Mouse (Mus musculus): ENCODE data around the gene Vps45. TPM values are rescaled to one million over a fixed set of nuclear protein-coding genes. Genes with fewer than 3 reads are reported as not detected.

The Vps45 gene
- polyA plus RNA-seq, 1 experiment, result 4.1 TPM

- H3K4me3 ChIP-seq (ENCODE audit: control insufficient read depth, low read depth, low read length), result no peak overlapping the region
- TF ChIP-seq POLR2A (IDR thresholded peaks at IDR 0.05; ENCODE audit: control insufficient read depth, low read depth, low read length), result no peak
- TF ChIP-seq CTCF (IDR thresholded peaks at IDR 0.05; ENCODE audit: control insufficient read depth, insufficient read depth, insufficient replicate concordance, low read depth, low read length), result no peak
- H3K27me3 ChIP-seq (ENCODE audit: control insufficient read depth, insufficient read depth, low read length), result no peaks in the 10 kb centered on the region
- no peaks in the 10 kb centered on the region for H3K4me1 ChIP-seq (ENCODE audit: control insufficient read depth, insufficient read depth, low read length)
- no peak overlapping the region for H3K27ac ChIP-seq (ENCODE audit: control insufficient read depth, insufficient read depth, low read depth, low read length)
- no peaks in the 10 kb centered on the region; the same call in 1 of the 2 replicates for H3K36me3 ChIP-seq (ENCODE audit: control insufficient read depth, insufficient read depth, low read length)
Observed at GRCm38 (mm10) chr3:96029766-96030165, 28.5 kb downstream of the Vps45 start.

- no peak overlapping the region for H3K4me3 ChIP-seq (ENCODE audit: control insufficient read depth, low read depth, low read length)
- TF ChIP-seq POLR2A (IDR thresholded peaks at IDR 0.05; ENCODE audit: control insufficient read depth, low read depth, low read length), result no peak
- TF ChIP-seq CTCF (IDR thresholded peaks at IDR 0.05; ENCODE audit: control insufficient read depth, insufficient read depth, insufficient replicate concordance, low read depth, low read length), result no peak
- H3K4me1 ChIP-seq (ENCODE audit: control insufficient read depth, insufficient read depth, low read length), result no peaks in the 10 kb centered on the region
- H3K27ac ChIP-seq (ENCODE audit: control insufficient read depth, insufficient read depth, low read depth, low read length), result no peak overlapping the region
- no peaks in the 10 kb centered on the region for H3K27me3 ChIP-seq (ENCODE audit: control insufficient read depth, insufficient read depth, low read length)
- H3K36me3 ChIP-seq (ENCODE audit: control insufficient read depth, insufficient read depth, low read length), result no peaks in the 10 kb centered on the region; the same call in 1 of the 2 replicates
Observed at GRCm38 (mm10) chr3:96029336-96029735, 28.9 kb downstream of the Vps45 start.

GRCm38 (mm10) chr3:96027875-96028274 lies 30.4 kb downstream of the Vps45 start:
- no peaks in the 10 kb centered on the region for H3K27me3 ChIP-seq (ENCODE audit: control insufficient read depth, insufficient read depth, low read length)
- H3K4me3 ChIP-seq (ENCODE audit: control insufficient read depth, low read depth, low read length), result no peak overlapping the region
- H3K4me1 ChIP-seq (ENCODE audit: control insufficient read depth, insufficient read depth, low read length), result no peaks in the 10 kb centered on the region
- H3K36me3 ChIP-seq (ENCODE audit: control insufficient read depth, insufficient read depth, low read length), result no peaks in the 10 kb centered on the region; the same call in 1 of the 2 replicates
- H3K27ac ChIP-seq (ENCODE audit: control insufficient read depth, insufficient read depth, low read depth, low read length), result no peak overlapping the region
- TF ChIP-seq CTCF (IDR thresholded peaks at IDR 0.05; ENCODE audit: control insufficient read depth, insufficient read depth, insufficient replicate concordance, low read depth, low read length) (no peak), POLR2A (IDR thresholded peaks at IDR 0.05; ENCODE audit: control insufficient read depth, low read depth, low read length) (no peak)

DNA sequence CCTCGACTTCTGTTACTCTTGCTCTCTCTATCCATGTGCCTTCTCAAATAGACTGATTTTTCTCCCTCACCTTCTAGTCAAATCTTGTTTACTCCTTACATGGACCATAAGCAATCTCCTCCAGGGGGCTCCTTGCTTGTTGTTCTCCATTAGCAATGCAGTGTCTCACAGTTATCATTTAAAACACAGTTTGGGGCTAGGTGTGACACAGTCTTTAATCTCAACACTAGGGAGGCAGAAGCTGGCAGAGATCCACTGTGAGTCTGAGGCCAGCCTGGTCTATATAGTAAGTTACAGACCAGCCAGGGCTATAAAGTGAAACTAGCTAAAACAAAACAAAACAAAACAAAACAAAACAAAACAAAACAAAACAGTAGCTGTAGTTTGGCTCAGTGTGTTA lies 31.1 kb downstream of the Vps45 start:
- no peak for TF ChIP-seq POLR2A (IDR thresholded peaks at IDR 0.05; ENCODE audit: control insufficient read depth, low read depth, low read length)
- TF ChIP-seq CTCF (IDR thresholded peaks at IDR 0.05; ENCODE audit: control insufficient read depth, insufficient read depth, insufficient replicate concordance, low read depth, low read length), result no peak
- no peak overlapping the region for H3K27ac ChIP-seq (ENCODE audit: control insufficient read depth, insufficient read depth, low read depth, low read length)
- H3K36me3 ChIP-seq (ENCODE audit: control insufficient read depth, insufficient read depth, low read length), result no peaks in the 10 kb centered on the region; the same call in 1 of the 2 replicates
- H3K4me3 ChIP-seq (ENCODE audit: control insufficient read depth, low read depth, low read length), result no peak overlapping the region
- H3K4me1 ChIP-seq (ENCODE audit: control insufficient read depth, insufficient read depth, low read length), result no peaks in the 10 kb centered on the region
- H3K27me3 ChIP-seq (ENCODE audit: control insufficient read depth, insufficient read depth, low read length), result no peaks in the 10 kb centered on the region

GRCm38 (mm10) chr3:96021421-96022128 lies 36.7 kb downstream of the Vps45 start:
- H3K4me3 ChIP-seq (ENCODE audit: control insufficient read depth, low read depth, low read length), result no peak overlapping the region
- TF ChIP-seq CTCF (IDR thresholded peaks at IDR 0.05; ENCODE audit: control insufficient read depth, insufficient read depth, insufficient replicate concordance, low read depth, low read length), result no peak
- TF ChIP-seq POLR2A (IDR thresholded peaks at IDR 0.05; ENCODE audit: control insufficient read depth, low read depth, low read length), result no peak
- no peaks in the 10 kb centered on the region; the same call in 1 of the 2 replicates for H3K36me3 ChIP-seq (ENCODE audit: control insufficient read depth, insufficient read depth, low read length)
- no peaks in the 10 kb centered on the region for H3K4me1 ChIP-seq (ENCODE audit: control insufficient read depth, insufficient read depth, low read length)
- no peak overlapping the region for H3K27ac ChIP-seq (ENCODE audit: control insufficient read depth, insufficient read depth, low read depth, low read length)
- H3K27me3 ChIP-seq (ENCODE audit: control insufficient read depth, insufficient read depth, low read length), result no peaks in the 10 kb centered on the region

GRCm38 (mm10) chr3:96020735-96021134 lies 37.5 kb downstream of the Vps45 start:
- no peaks in the 10 kb centered on the region for H3K4me1 ChIP-seq (ENCODE audit: control insufficient read depth, insufficient read depth, low read length)
- H3K36me3 ChIP-seq (ENCODE audit: control insufficient read depth, insufficient read depth, low read length), result no peaks in the 10 kb centered on the region; the same call in 1 of the 2 replicates
- TF ChIP-seq POLR2A (IDR thresholded peaks at IDR 0.05; ENCODE audit: control insufficient read depth, low read depth, low read length), result no peak
- TF ChIP-seq CTCF (IDR thresholded peaks at IDR 0.05; ENCODE audit: control insufficient read depth, insufficient read depth, insufficient replicate concordance, low read depth, low read length), result no peak
- H3K27ac ChIP-seq (ENCODE audit: control insufficient read depth, insufficient read depth, low read depth, low read length), result no peak overlapping the region
- no peak overlapping the region for H3K4me3 ChIP-seq (ENCODE audit: control insufficient read depth, low read depth, low read length)
- no peaks in the 10 kb centered on the region for H3K27me3 ChIP-seq (ENCODE audit: control insufficient read depth, insufficient read depth, low read length)

GRCm38 (mm10) chr3:96017461-96017860 lies 40.8 kb downstream of the Vps45 start:
- H3K27me3 ChIP-seq (ENCODE audit: control insufficient read depth, insufficient read depth, low read length), result no peaks in the 10 kb centered on the region
- no peaks in the 10 kb centered on the region for H3K36me3 ChIP-seq (ENCODE audit: control insufficient read depth, insufficient read depth, low read length)
- H3K4me1 ChIP-seq (ENCODE audit: control insufficient read depth, insufficient read depth, low read length), result no peaks in the 10 kb centered on the region
- H3K27ac ChIP-seq (ENCODE audit: control insufficient read depth, insufficient read depth, low read depth, low read length), result no peak overlapping the region
- TF ChIP-seq POLR2A (IDR thresholded peaks at IDR 0.05; ENCODE audit: control insufficient read depth, low read depth, low read length) (no peak), CTCF (IDR thresholded peaks at IDR 0.05; ENCODE audit: control insufficient read depth, insufficient read depth, insufficient replicate concordance, low read depth, low read length) (no peak)
- H3K4me3 ChIP-seq (ENCODE audit: control insufficient read depth, low read depth, low read length), result no peak overlapping the region
